Mouse (Mus musculus): ENCODE measurements around the gene Cpeb3. TPM values are rescaled to one million over a fixed set of nuclear protein-coding genes. Genes with fewer than 3 reads are reported as not detected.

Cpeb3 gene
- polyA plus RNA-seq, 1 experiment: 10.1 TPM

DNA sequence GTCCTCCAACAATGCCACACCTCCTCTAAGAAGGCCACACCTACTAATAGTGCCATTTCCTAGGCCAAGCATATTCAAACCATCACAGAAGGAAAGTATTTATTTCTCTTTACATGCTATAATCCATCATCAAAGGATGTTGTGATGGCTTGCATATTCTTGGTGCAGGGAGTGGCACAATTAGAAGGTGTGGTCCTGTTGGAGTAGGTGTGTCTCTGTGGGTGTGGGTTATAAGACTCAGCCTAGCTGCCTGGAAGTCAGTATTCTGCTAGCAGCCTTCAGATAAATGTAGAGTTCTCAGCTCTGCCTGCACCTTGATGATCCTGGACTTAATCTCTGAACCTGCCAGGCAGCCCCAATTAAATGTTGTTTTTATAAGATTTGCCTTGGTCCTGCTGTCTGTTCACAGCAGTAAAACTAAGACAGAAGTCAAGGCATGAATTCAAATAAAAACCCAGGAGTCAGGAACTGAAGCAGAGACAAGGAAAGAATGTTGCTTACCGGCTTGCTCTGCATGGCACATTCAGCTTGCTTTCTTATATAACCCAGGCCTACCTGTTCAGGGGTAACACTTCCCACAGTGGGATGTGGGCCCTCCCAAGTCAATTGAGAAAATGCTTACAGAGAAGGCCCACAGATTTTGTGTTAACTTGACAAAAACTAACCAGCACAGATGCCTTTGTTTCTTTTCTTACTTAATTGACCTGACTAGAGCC is 10.1 kb downstream of the Cpeb3 start:
- H3K27me3 ChIP-seq (ENCODE audit: control insufficient read depth): no peaks in the 10 kb centered on the region
- H3K4me3 ChIP-seq (replicated peaks): peak overlapping the region; percentile 1
- H3K4me1 ChIP-seq (ENCODE audit: control insufficient read depth): peaks cover 76% of the 10 kb centered on the region
- H3K9me3 ChIP-seq (ENCODE audit: control insufficient read depth, low read length): no peaks in the 10 kb centered on the region
- TF ChIP-seq TAL1 (IDR thresholded peaks at IDR 0.05; ENCODE audit: low read length) (no peak), GATA1 (IDR thresholded peaks at IDR 0.05; ENCODE audit: low read length) (no peak)
- H3K36me3 ChIP-seq (ENCODE audit: control insufficient read depth): peaks cover 30% of the 10 kb centered on the region

DNA sequence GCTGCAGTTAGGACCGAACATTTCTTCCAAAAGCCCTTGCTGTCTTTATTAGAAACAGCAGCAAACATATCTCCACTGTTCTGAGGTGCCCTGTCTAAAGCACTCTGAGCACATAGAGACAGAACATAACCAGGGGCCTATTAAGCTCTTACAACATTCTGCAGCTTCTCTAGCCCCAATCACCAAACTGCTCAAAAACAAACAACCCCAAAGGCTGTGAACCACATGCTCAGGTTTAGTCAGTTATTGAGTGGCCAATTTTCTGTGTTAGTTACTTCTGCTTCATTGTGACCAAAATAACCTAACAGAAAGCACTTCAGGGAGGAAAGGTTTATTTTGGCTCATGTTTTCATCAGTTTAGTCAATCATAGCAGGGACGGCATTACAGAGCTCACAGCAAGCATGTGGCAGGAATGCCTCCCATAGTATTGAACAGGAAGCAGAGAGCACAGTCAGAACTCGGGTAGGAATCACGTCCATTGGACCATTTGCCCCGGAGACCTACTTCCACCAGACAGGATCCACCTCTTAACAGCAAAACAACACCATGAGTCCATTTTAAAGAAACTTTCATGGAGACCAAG is 15.8 kb downstream of the Cpeb3 start:
- H3K4me1 ChIP-seq (ENCODE audit: control insufficient read depth): peaks cover 40% of the 10 kb centered on the region
- no peak overlapping the region for H3K4me3 ChIP-seq (replicated peaks)
- TF ChIP-seq TAL1 (IDR thresholded peaks at IDR 0.05; ENCODE audit: low read length) (no peak), GATA1 (IDR thresholded peaks at IDR 0.05; ENCODE audit: low read length) (no peak)
- no peaks in the 10 kb centered on the region for H3K9me3 ChIP-seq (ENCODE audit: control insufficient read depth, low read length)
- peaks cover 17% of the 10 kb centered on the region for H3K36me3 ChIP-seq (ENCODE audit: control insufficient read depth)
- H3K27me3 ChIP-seq (ENCODE audit: control insufficient read depth): no peaks in the 10 kb centered on the region

DNA sequence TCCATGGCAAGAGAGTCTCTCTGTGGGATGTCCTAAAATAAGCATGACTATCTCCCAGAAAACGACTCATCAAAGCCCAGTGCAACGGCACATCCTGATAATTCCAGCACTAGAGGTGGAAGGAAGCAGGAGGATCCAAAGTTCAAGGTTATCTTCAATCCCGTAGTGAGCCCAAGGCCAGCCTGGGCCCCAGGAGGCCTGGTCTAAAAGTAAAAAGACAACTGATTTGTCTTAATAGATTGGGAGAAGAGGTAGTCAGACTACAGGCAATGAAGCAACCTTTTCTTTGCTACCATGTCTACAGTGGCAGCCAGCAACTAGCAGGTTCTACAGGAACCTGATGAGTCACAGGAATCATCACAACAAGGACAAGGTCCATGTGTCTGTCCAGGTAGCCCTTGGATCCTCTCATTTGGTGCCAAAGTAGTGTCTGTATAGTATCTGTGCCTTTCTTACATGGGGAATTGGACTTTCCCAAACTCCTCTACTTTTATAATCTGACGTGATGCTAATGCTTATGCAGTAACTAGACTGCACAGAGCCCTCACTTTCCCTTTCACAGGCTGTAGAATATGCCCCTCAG is 19.9 kb downstream of the Cpeb3 start:
- TF ChIP-seq TAL1 (IDR thresholded peaks at IDR 0.05; ENCODE audit: low read length): no peak
- TF ChIP-seq GATA1 (IDR thresholded peaks at IDR 0.05; ENCODE audit: low read length): no peak
- Histone ChIP-seq H3K27me3 (ENCODE audit: control insufficient read depth) (no peaks in the 10 kb centered on the region), H3K4me1 (ENCODE audit: control insufficient read depth) (peaks cover 25% of the 10 kb centered on the region), H3K4me3 (replicated peaks) (no peak overlapping the region), H3K9me3 (ENCODE audit: control insufficient read depth, low read length) (no peaks in the 10 kb centered on the region), H3K36me3 (ENCODE audit: control insufficient read depth) (peaks cover 2% of the 10 kb centered on the region)

DNA sequence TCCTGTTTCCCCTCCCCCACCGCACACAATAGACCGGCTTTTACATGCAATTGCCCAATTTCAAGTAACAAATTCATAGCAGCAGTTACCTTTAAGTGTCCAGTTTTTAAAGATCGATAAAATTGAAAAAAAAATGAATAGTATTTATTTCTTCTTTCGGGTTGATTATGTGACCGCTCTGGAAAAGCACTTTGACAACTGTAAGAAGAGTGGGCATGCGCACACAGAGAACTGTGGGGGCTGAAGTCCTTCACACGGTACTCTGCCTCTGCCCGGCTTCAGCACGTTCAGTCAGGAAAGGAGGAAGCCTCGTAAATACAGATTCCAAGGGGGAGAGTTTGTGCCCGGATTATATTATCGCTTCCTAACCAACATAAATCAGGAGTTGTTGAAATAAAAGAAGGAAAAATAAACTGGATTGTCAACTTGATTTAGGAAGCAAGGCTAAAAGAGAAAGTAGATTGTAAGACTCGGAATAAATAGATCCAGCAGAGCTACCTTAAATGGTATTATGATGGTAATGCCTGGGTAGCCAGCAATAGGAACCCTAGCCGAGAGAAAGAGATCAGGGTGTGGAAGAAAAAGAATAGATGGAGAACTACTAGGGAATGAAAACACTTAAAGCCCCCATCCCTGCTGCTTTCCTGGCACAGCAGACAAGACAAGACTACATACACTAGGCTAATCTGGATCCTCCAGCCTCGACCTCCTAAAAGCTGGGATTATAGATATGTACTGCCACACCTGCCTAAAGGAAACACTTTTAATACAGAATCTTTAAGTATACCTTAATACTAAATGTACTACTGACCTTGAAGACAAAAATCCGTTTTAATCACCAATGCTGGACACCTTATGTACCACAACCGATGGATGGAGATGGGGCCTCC is 30.3 kb downstream of the Cpeb3 start:
- Histone ChIP-seq H3K27me3 (ENCODE audit: control insufficient read depth) (peaks cover 53% of the 10 kb centered on the region), H3K4me3 (replicated peaks) (peak overlapping the region; percentile 64), H3K9me3 (ENCODE audit: control insufficient read depth, low read length) (peaks cover 15% of the 10 kb centered on the region), H3K4me1 (ENCODE audit: control insufficient read depth) (peaks cover 76% of the 10 kb centered on the region), H3K36me3 (ENCODE audit: control insufficient read depth) (peaks cover 21% of the 10 kb centered on the region)
- TF ChIP-seq TAL1 (IDR thresholded peaks at IDR 0.05; ENCODE audit: low read length) (peak; percentile 90), GATA1 (IDR thresholded peaks at IDR 0.05; ENCODE audit: low read length) (peak; percentile 69)

DNA sequence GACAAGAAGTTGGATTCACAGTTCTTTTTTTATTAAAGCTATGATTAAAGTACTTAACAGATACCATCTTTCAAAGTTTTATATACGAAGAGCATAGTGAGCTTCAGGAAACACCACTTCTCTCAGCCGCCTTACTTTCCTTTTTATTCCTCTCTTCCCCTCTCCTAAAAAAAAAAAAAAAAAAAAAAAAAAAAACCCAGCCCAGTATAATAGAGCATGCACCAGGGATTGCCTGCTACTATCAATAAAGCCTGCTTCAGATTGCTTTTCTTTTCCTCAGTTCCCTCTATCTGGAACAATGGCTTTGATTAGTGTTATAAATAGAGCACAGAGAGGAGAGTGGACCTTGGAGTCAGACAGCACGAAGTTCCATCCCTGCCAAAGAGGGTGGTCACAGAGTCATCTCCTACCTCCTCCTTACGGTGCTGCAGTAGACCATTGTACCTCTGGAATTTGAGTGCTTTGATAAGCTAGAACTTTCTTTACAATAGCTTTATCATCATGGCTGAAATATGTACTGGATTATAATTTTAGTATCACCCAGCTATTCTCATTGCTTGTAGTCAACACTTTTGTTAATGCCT is 31.4 kb downstream of the Cpeb3 start:
- Histone ChIP-seq H3K4me3 (replicated peaks) (peak overlapping the region; percentile 64), H3K36me3 (ENCODE audit: control insufficient read depth) (peaks cover 32% of the 10 kb centered on the region), H3K4me1 (ENCODE audit: control insufficient read depth) (peaks cover 75% of the 10 kb centered on the region), H3K9me3 (ENCODE audit: control insufficient read depth, low read length) (peaks cover 15% of the 10 kb centered on the region), H3K27me3 (ENCODE audit: control insufficient read depth) (peaks cover 64% of the 10 kb centered on the region)
- TF ChIP-seq GATA1 (IDR thresholded peaks at IDR 0.05; ENCODE audit: low read length) (no peak), TAL1 (IDR thresholded peaks at IDR 0.05; ENCODE audit: low read length) (no peak)

DNA sequence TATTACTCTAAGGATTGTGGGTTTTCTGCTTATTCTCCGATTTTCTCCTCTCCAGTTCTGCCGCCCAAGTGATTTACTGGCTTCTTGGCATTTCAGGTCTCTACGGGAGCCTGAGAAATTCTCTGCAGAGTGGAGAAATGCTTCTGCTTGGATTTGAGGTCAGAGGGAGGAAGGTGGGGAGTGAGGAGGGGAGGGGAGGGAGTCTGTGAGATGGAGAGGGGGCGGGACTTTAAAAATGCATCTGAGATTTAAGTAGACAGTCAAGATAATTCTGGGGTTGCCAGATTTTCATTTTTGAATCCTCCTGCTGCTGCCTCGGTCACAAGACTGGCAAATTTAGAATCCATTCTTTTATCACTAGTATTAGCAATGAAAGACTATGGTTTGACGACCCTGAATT is 32.5 kb downstream of the Cpeb3 start:
- Histone ChIP-seq H3K27me3 (ENCODE audit: control insufficient read depth) (peaks cover 70% of the 10 kb centered on the region), H3K36me3 (ENCODE audit: control insufficient read depth) (peaks cover 30% of the 10 kb centered on the region), H3K9me3 (ENCODE audit: control insufficient read depth, low read length) (peaks cover 15% of the 10 kb centered on the region), H3K4me3 (replicated peaks) (peak overlapping the region; percentile 65), H3K4me1 (ENCODE audit: control insufficient read depth) (peaks cover 67% of the 10 kb centered on the region)
- no peak for TF ChIP-seq TAL1 (IDR thresholded peaks at IDR 0.05; ENCODE audit: low read length)
- no peak for TF ChIP-seq GATA1 (IDR thresholded peaks at IDR 0.05; ENCODE audit: low read length)

DNA sequence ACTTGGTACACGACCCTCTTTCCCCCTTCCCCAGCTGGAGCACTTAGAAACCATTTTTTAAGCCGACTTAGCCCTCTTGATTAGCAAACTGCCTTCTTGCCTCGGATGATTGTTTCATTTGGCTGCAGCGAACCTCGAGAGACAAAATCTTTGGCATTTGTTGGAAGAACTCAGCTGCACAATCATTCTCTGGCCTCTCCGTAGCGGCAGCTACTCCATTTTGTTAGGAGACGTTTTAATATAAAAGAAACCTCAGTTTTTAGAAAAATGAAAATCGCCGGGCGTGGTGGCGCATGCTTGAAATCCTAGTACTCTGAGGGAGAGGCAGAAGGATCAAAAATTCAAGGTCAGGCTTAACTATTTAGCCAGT is 33.0 kb downstream of the Cpeb3 start:
- Histone ChIP-seq H3K4me1 (ENCODE audit: control insufficient read depth) (peaks cover 62% of the 10 kb centered on the region), H3K36me3 (ENCODE audit: control insufficient read depth) (peaks cover 35% of the 10 kb centered on the region), H3K4me3 (replicated peaks) (peak overlapping the region; percentile 65), H3K9me3 (ENCODE audit: control insufficient read depth, low read length) (peaks cover 15% of the 10 kb centered on the region), H3K27me3 (ENCODE audit: control insufficient read depth) (peaks cover 70% of the 10 kb centered on the region)
- TF ChIP-seq GATA1 (IDR thresholded peaks at IDR 0.05; ENCODE audit: low read length): no peak
- no peak for TF ChIP-seq TAL1 (IDR thresholded peaks at IDR 0.05; ENCODE audit: low read length)

DNA sequence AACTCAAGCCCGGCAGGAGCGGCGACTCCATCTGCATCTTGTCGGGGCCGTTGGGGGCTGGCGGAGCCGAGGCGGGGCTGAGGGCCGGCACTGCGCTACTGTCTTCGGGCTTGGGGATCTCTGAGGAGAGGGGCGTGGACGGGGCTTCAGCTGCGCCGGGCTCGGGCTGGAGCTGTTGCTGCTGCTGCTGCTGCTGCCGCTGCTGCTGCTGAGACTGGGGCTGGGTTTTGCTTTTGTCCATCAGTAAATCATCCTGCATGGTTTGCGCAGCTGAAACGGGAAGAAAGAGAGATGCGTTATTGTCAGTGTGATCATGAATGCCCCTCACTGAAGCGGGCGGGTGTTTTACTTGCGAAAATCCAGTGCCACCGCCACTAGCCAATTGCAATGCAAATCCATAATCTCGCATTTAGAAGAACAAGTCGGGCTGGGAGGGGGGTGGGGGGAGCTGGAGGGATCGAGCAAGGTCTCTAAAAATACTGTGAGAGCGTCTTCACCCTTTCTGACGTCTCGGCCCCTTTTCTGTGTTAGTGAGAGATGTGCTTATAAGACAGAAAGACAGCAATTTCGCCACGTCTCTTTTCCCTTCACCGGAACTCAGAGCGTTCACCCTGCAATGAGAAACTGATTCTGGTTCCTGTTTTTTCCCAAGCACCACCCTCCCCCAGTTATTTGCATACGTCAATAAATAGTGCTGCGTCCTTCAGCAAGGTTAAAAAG is 33.5 kb downstream of the Cpeb3 start:
- TF ChIP-seq TAL1 (IDR thresholded peaks at IDR 0.05; ENCODE audit: low read length) (no peak), GATA1 (IDR thresholded peaks at IDR 0.05; ENCODE audit: low read length) (no peak)
- peak overlapping the region; percentile 65 for H3K4me3 ChIP-seq (replicated peaks)
- peaks cover 70% of the 10 kb centered on the region for H3K27me3 ChIP-seq (ENCODE audit: control insufficient read depth)
- peaks cover 60% of the 10 kb centered on the region for H3K4me1 ChIP-seq (ENCODE audit: control insufficient read depth)
- H3K9me3 ChIP-seq (ENCODE audit: control insufficient read depth, low read length): peaks cover 15% of the 10 kb centered on the region
- H3K36me3 ChIP-seq (ENCODE audit: control insufficient read depth): peaks cover 40% of the 10 kb centered on the region
